Mouse (Mus musculus) right cerebral cortex, postnatal 14 days (tissue): ENCODE data around the gene Aftph.
"Not testable (repeated sequence)": the region's sequence is repeated elsewhere in the genome, so short reads cannot be mapped to it uniquely, and the experiment has no call there.

Source experiments
- DNase-seq: peaks from one replicate; pipeline ENCODE4 v3.0.0; 2022

The Aftph gene

DNA sequence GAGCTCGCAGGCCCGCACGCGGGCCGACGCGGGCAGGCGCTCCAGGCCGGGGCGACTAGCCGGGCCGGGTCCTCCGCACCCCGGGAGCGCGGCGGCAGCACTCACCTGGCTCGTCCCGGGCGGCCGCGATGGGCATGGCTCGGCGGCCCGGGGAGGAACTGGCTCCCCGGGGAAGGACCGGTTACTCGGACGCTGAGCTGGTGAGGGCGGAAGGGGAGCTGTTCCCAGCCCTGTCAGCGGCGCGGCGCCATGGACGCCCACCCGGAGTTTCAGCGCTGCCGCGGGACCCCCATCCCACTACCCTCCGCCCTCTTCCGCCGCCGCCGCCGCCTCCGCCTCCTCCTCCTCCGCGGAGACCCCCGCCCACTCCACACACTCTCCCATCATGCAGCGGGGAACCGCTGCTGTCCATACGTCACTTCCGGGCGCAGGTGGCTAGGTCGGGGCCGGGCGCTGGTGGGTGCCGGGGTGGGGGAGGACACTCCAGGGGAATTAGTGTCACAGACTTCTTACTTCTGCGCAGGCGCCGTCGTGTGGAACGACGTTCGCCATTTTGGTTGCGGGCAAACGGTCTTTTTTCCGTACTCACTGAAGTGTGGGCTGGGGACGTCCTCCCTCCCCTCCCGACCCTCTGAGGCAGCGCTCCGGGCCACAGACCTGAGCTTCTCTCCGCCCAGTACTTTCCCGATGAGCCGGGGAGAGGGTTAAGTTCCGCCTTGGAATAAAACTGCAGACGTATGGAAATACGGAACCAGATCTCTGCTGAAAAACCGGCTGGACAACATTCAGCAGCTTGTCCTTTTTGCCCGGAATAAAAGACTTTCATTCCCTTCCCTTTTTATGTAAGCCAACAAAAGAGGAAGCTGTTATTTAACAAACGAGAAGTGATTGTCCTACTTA, at the start of gene Aftph:
Aftph (minus strand) TSS at position 389 of the 900 bp plus-strand sequence.
- peak; percentile 99 for DNase-seq

DNA sequence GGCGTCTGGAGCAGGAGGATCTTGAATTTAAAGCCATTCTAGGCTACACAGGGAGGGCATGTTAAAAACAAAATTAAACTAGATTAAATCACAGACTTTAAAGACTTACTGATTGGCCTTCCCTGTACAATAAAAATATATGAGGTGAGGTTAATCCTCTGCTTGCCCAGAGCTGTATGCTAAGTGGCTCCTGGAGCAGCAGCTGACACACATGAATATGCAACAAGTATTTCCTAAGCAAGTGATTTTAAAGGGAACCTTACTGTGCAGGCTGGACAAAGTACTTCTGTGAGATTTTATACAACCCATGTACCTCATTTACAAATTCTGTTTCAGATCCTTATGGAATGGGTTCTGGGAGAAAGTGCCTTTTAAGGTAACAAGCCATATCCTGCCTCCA, 47.6 kb upstream of the Aftph start:
- no peak for DNase-seq

- no peak for DNase-seq
These were observed 46.7 kb upstream of the Aftph start for GRCm38 (mm10) chr11:20788070-20788469.

DNA sequence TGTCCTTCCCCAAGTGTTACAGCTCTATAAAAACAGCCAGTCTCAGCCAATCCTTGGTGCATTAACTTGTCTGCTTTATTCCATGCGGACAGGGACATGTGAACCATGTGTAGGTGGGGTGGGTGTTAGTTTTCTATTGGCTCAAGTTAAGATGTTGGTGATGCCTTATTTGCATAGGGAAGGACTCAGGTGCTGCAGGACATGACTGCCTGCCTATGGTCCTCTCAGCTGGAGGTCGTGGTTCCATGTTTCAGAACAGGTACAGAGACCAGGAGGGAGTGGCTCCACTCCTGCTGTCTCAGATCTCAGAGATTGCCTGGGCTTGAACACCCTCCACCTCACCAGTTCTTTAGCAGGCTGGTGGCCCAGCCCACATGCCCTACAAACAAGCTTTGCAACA, 44.8 kb upstream of the Aftph start:
- no peak for DNase-seq

GRCm38 (mm10) chr11:20785186-20785585, 43.8 kb upstream of the Aftph start:
- no peak for DNase-seq

GRCm38 (mm10) chr11:20784776-20785175, 43.4 kb upstream of the Aftph start:
- no peak for DNase-seq

GRCm38 (mm10) chr11:20783467-20783866, 42.1 kb upstream of the Aftph start:
- DNase-seq, result no peak

GRCm38 (mm10) chr11:20782620-20783019, 41.2 kb upstream of the Aftph start:
- no peak for DNase-seq

DNA sequence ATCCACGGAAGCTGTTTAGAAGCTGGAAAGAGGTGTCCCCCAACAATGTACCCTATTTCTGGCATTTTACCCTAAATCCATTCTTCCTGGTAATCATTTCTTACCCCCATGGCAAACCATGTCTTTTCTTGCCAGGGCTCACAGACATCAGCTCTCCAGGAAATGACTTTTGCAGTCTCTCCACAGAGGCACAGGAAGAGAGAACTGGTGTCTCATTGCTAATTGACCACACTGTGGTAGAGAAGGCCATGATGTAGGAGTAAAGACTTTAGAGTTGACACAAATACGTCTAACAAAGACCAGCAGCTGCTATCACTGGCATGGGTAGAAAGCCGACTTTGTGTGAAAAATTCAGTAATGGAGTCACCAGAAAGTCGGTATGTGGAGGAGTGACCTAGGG, 38.9 kb upstream of the Aftph start:
- DNase-seq, result no peak

GRCm38 (mm10) chr11:20778861-20779563, 37.6 kb upstream of the Aftph start:
- no peak for DNase-seq

DNA sequence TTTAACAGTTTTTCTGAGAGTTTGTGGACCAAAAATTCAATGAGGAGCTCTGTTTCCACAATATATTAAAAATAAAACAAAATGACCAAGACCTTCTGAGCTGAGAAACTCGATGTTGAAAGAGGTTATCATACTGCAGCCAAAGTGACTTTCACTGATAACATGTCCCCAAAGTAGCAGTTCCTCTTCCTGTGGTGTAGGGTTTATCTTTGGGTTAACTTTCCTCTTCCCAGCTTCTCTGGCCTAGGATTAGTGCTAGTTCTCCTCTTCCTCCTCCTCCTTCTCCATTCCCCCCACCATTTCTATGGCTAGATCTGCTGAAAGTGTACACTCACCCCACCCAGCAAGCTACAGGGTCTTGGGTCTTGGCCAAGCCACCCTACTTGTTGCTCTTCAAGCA, 36.9 kb upstream of the Aftph start:
- no peak for DNase-seq

DNA sequence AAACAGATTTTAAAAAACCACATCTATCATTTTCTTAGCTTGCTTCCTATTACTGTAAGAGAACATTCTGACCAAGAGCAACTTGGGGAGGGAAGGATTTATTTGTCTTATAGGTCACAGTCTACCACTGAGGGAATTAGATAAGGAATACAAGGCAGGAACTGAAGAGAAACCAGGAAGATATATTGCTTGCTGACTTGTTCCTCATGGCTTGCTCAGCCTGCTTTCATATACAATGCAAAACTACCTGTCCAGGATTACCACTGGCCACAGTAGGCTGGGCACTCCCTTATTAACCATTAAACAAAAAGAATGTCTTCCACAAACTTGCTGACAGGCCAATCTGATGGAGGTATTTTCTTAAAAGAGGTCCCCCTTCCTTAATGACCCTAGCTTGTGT, 35.3 kb upstream of the Aftph start:
- DNase-seq, result no peak

DNA sequence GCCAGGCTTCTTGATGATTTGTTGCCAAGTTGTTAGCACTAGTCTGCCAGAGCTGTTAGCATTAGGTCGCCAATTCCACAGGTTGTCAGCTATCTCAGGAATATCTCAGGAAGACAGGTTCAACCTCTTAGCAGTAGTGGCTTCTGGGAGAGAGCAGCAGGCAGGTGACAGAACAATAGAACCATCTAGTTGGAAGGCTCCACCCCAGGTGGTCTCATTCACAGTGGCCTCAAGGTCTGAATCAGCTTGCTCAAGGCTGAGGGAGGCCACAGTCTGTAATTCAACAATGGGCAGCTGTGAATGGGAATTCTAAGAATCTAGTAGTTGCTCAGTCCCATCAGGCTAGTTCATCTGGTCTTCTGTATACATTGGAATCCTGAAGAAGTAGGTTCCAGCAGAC, 31.3 kb upstream of the Aftph start:
- DNase-seq, result no peak

GRCm38 (mm10) chr11:20771827-20772226, 30.4 kb upstream of the Aftph start:
- DNase-seq, result not testable (repeated sequence)

GRCm38 (mm10) chr11:20761984-20762383, 20.6 kb upstream of the Aftph start:
- DNase-seq, result not testable (repeated sequence)

GRCm38 (mm10) chr11:20750573-20750972, 9.2 kb upstream of the Aftph start:
- no peak for DNase-seq

- no peak for DNase-seq
These were observed 2.0 kb upstream of the Aftph start for GRCm38 (mm10) chr11:20743353-20743752.

- DNase-seq, result peak; percentile 42
These were observed 1.0 kb upstream of the Aftph start for GRCm38 (mm10) chr11:20742361-20742897.

DNA sequence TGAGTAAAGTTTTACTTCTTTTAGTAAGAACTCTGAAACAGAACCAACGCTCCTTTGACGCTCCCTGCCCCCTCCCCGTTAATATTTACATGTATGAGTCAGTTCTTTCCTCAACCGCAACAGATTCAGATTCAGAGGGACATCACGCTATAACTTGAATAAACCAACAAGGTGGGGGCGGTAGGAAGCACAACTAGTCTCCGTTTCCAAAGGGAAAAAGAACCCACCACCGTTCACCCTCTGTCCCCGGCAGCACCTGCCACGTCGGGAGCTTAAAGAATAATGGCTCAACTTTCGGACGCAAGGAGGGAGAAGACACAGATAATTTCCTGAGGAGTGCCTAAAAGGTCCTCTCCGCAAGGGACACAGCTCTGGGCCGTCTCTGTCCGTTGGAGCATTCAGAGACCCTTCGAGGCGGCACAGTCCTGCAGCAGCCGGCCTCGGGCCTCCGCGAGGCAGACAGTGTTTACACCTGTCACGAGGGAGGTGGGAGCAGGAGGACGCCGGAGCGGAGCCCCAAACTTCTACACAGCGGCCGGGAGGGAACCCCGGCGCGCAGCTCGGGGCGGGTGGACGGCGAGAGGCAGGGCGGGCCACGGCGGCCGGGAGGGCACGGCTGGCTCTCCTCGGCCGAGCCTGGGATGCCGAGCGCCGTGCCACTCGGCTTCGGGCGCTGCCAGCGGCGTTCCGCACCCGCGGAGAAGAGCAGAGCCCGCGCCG, 748 bp downstream of the Aftph start:
- peak; percentile 37 for DNase-seq

GRCm38 (mm10) chr11:20734066-20734465, 7.3 kb downstream of the Aftph start:
- no peak for DNase-seq

GRCm38 (mm10) chr11:20733486-20734030, 7.8 kb downstream of the Aftph start:
- DNase-seq, result no peak

DNA sequence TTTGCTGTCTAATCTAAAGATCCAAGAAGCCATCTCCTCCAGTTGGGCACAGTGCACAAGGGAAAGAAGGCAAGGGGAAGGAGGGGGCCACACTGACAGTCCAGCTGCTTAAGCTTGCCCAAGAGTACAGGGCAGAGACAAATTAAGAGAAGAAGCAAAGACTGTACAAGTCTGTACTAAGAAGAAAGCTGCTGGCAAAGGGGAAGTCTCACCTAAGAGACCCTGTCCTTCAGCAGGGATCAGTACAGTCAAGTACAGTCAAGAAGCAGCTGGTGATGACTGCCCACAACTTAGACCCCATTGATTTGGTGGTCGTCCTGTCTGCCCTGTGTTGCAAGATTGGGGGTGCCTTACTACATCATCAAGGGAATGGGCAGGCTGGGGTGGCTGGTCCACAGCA, 12.0 kb downstream of the Aftph start:
- DNase-seq, result no peak

DNA sequence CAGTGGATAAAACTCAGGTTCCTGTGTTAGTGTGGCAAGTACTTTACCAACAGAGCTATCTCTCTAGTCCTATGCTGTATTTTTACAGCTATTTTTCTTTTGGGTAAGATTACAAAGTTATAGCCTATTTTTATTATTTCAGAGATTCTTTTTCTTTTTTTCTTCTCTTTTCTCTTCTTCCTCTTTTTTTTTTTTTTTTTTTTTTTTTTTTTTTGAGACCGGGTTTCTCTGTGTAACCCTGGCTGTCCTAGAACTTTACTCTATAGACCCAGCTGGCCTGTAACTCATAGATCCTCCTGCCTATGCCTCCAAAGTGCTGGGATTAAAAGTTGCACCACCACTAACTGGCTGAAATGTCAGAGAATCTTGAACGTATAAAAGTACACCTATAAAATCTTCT, 13.3 kb downstream of the Aftph start:
- no peak for DNase-seq
